Mouse (Mus musculus): ENCODE measurements around the gene Sec63.

DNA sequence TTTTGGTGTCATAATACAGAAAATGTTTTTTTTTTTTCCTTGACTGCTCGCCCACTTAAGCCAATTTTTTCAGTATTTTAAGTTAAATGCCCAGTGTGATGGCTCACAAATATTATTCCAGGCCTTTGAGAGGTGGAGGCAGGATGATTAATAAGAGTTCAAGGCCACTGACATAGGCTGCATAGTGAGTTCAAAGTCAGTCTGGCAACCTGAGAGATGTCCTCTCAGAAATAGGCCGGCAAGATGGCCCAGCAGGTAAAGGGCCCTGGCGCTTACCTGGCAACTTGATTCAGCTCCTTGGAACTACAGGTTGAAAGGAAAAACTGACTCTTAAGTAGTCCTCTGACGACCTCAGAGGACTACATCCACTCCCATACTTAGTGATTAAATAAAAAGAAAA, 1.9 kb downstream of the Sec63 start:
- TF ChIP-seq CTCF (IDR thresholded peaks at IDR 0.05; ENCODE audit: control insufficient read depth, insufficient read depth, insufficient read length) = no peak
- TF ChIP-seq USF1 (IDR thresholded peaks at IDR 0.05; ENCODE audit: low read depth) = no peak
- no peak for TF ChIP-seq MYOG (IDR thresholded peaks at IDR 0.05; ENCODE audit: control insufficient read depth, extremely low read depth, insufficient read length)
